Mouse (Mus musculus): Measurements from ENCODE around the gene Zfp654.
A peak's percentile ranks its signal among the peaks of the same experiment; 100 is the strongest.

Zfp654 gene

GRCm38 (mm10) chr16:64766696-64767300 is 84.7 kb downstream of the Zfp654 start:
- DNase-seq (ENCODE audit: low spot score): peak; percentile 48

GRCm38 (mm10) chr16:64759245-64759626 is 92.2 kb downstream of the Zfp654 start:
- no peak for DNase-seq (ENCODE audit: low spot score)

GRCm38 (mm10) chr16:64758561-64759244 is 92.7 kb downstream of the Zfp654 start:
- DNase-seq (ENCODE audit: low spot score): no peak

DNA sequence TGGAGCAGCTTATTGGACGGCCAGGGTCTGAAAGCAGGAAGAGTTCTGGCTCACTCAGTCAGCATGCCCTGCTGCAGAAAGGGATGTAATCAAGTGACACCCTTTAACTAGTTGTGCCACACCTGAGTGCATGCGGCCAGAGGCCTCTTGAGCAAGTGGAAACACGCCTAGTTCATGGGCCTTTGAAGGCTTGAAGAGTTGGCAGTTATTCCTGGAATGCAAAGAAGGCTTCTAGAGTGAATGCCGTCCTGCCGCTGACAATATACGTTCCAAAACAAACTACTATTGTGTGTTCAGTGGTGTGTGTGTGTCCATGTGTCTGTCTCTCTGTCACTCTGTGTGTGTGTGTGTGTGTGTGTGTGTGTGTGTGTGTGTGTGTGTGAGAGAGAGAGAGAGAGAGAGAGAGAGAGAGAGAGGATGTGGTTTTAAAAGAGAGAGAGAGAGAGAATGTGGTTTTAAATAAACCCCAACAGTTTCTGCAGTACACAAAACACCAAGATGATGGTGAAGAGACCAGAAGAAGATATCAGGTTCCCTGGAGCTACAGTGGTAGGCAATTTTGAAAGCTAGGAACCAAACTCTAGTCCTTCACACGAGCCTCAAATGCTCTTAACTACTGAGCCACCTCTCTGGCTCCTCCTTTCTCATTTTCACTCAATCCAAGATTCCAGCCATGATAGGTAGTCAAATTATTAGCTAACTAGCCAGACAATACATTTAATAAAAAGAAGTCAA is 93.6 kb downstream of the Zfp654 start:
- DNase-seq (ENCODE audit: low spot score): no peak

- no peak for DNase-seq (ENCODE audit: low spot score)
Observed at GRCm38 (mm10) chr16:64756321-64756720, 95.1 kb downstream of the Zfp654 start.

DNA sequence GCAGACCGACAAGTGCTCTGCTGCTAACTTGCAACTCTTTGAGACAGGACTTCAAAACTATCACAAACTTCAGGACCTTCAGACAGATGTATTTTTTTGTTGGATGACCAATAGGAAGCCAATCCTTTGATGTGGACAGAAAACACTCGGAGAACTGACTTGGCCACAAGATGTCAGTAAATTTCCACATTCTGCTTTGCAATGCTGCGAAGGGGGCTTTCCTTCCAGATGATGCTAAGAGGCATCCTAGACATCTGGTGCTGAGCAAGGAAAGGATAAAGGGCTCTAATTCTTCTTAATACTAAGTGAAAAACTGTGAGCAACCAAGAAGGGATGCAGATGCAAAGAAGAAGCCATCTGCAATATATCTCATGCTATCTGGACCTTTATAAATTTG is 96.7 kb downstream of the Zfp654 start:
- no peak for DNase-seq (ENCODE audit: low spot score)

GRCm38 (mm10) chr16:64753990-64754742 is 97.3 kb downstream of the Zfp654 start:
- no peak for DNase-seq (ENCODE audit: low spot score)

GRCm38 (mm10) chr16:64748237-64748636 is 103.2 kb downstream of the Zfp654 start:
- peak; percentile 83 for DNase-seq (ENCODE audit: low spot score)

DNA sequence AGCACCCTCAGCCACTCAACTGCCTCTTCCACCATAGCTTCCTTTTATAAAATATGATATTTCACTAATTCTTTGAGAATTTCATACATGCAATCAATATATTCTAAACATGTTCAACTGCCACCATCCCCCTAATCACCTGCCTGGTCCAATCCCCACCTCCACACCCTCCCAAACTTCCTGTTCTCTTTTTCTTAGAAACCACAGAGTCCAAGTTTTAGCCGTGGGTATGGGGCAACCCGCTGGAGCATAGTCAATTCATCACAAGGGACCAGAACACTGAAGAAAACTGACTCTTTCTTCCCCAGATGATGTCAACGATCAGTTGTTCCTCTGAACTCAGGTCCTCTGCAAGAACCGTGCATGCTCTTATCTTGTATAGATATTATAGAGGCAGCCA is 106.4 kb downstream of the Zfp654 start:
- no peak for DNase-seq (ENCODE audit: low spot score)

GRCm38 (mm10) chr16:64737289-64737688 is 114.2 kb downstream of the Zfp654 start:
- DNase-seq (ENCODE audit: low spot score): no peak

All from testis, postnatal 10 days (tissue).